Comparison of ENCODE assay signal across 8 mouse cellular contexts in genomic region chr1:173941924-173942779, GRCm38 (mm10). TPM values are rescaled to one million over a fixed set of nuclear protein-coding genes. Genes with fewer than 3 reads are reported as not detected.
DNase-seq lines count a peak whose midpoint lies in the region; ATAC-seq and TF ChIP-seq lines count a peak whose summit lies in the region.
"Not testable (repeated sequence)": the region's sequence is repeated elsewhere in the genome, so short reads cannot be mapped to it uniquely, and the experiment has no call there.
"Had no signal": no experiment of that assay in that cellular context is flagged by ENCODE, and none has a peak within 500 bp of the region (broad histone marks: within the 10 kb centered on the region; RNA-seq: fewer than 3 reads in every experiment).

Mndal (minus strand) TSS chr1:173942491.
Ifi203 (minus strand) TSS chr1:173942672.

- H3K79me2 ChIP-seq in CH12.LX (replicated peaks; ENCODE audit: control insufficient read depth, extremely low read depth, insufficient read depth, poor library complexity, severe bottlenecking) = not testable (repeated sequence)

- peak within 1 kb of the TSS; percentile 34 to 67 (median 55) for H3K4me3 ChIP-seq in CH12.LX (replicated peaks in 1 of 3; ENCODE audit: low read depth in 2 of 3, low read length in 2 of 3, poor library complexity in 1 of 3)
- H3K4me3 ChIP-seq in heart, embryonic 16.5 days (ENCODE audit: low read length) = not testable (repeated sequence)

- not testable (repeated sequence) for TF ChIP-seq EP300 in CH12.LX (IDR thresholded peaks at IDR 0.05; ENCODE audit: low read length)

- H3K9me3 ChIP-seq in CH12.LX (replicated peaks; ENCODE audit: low read length); heart, embryonic 16.5 days (replicated peaks; ENCODE audit: control insufficient read depth, low read length): not testable (repeated sequence)

- in situ Hi-C loops in CH12.LX (cut with MboI; ENCODE audit: low pct_ligation_motif_present, low pct_unique_long_range_greater_than_20kb, low sequenced_read_pairs) = not testable (repeated sequence)

- H3K4me1 ChIP-seq in CH12.LX (ENCODE audit: control insufficient read depth in 1 of 2, insufficient read depth in 2 of 2); heart, embryonic 16.5 days (ENCODE audit: control insufficient read depth, insufficient read depth, low read length): not testable (repeated sequence)

- peak within 1 kb of the TSS; percentile 69 for H3K9ac ChIP-seq in CH12.LX (ENCODE audit: insufficient read depth, low read depth)
- not testable (repeated sequence) for H3K9ac ChIP-seq in heart, embryonic 16.5 days (ENCODE audit: low read length)

- WGBS in heart, embryonic 16.5 days = 45% methylated on average over 3 of the region's 3 CpGs

- H3K36me3 ChIP-seq in CH12.LX (replicated peaks in 1 of 2; ENCODE audit: control insufficient read depth in 1 of 2, insufficient read depth in 1 of 2, low read length in 1 of 2); heart, embryonic 16.5 days (ENCODE audit: control insufficient read depth, insufficient read depth): not testable (repeated sequence)

- peak within 1 kb of the TSS; percentile 31; the same call in 1 of the 2 replicates for H3K27ac ChIP-seq in CH12.LX (ENCODE audit: insufficient read depth, low read depth)
- H3K27ac ChIP-seq in heart, embryonic 16.5 days (ENCODE audit: low read length) = not testable (repeated sequence)

- dilution Hi-C loops in CH12.LX (cut with MboI; ENCODE audit: extremely low pct_ligation_motif_present, extremely low pct_unique_long_range_greater_than_20kb, low sequenced_read_pairs) = not testable (repeated sequence)

- peak within 1 kb of the TSS; percentile 92 for H3K4me2 ChIP-seq in CH12.LX (ENCODE audit: insufficient read depth, low read depth, poor library complexity, severe bottlenecking)
- not testable (repeated sequence) for H3K4me2 ChIP-seq in heart, embryonic 16.5 days (ENCODE audit: low read depth, low read length)

- TF ChIP-seq RAD21 in CH12.LX (IDR thresholded peaks at IDR 0.05; ENCODE audit: low read depth, low read length) = not testable (repeated sequence)

- H3K27me3 ChIP-seq in CH12.LX (replicated peaks); heart, embryonic 16.5 days (ENCODE audit: control insufficient read depth, insufficient read depth, low read length): not testable (repeated sequence)

- not testable (repeated sequence) for TF ChIP-seq CTCF in CH12.LX (conservative IDR thresholded peaks at IDR 0.05 in 1 of 2, IDR thresholded peaks at IDR 0.05 in 1 of 2; ENCODE audit: low read depth in 2 of 2, low read length in 2 of 2)

- not testable (repeated sequence) for ATAC-seq in erythroblast, adult 5-6 weeks (replicated peaks; ENCODE audit: low FRiP score, poor library complexity, severe bottlenecking)
- 0 out of 2 replicates have a peak, but pooled peaks have one; percentile 49 for ATAC-seq in heart, embryonic 16.5 days (replicated peaks; ENCODE audit: extremely low read depth, insufficient read depth, low FRiP score)
- ATAC-seq in megakaryocyte progenitor cell, adult 5-6 weeks (replicated peaks; ENCODE audit: poor library complexity) = peak; percentile 56

- not testable (repeated sequence) for TF ChIP-seq POLR2A in CH12.LX (IDR thresholded peaks at IDR 0.05; ENCODE audit: low read depth, low read length)

- DNase-seq in CH12.LX (ENCODE audit: extremely low read depth) = peak; percentile 30
- DNase-seq in adrenal gland, postnatal 25 days = not testable (repeated sequence)
- DNase-seq in kidney, adult 9 months = peak; percentile 8
- peak; percentile 11 to 33 for DNase-seq in spleen, postnatal 36 days (ENCODE audit: low spot score in 2 of 2)

RNA-seq across cellular contexts. Expression of gene Mndal, which starts in this region (rescaled TPM):
- total RNA-seq in CH12.LX (2012; rRNA removed) = 56.8 and 57.9 TPM in 2 replicates
- total RNA-seq in CH12.LX (2014; rRNA removed) = 107 and 153 TPM in 2 replicates
- 175 and 183 TPM in 2 replicates for polyA plus RNA-seq in CH12.LX (2012; ENCODE audit: insufficient read length, low read depth)
- 17.0 and 19.2 TPM in 2 replicates for total RNA-seq in adrenal gland, postnatal 25 days (2021)
- total RNA-seq in erythroblast, adult 5-6 weeks (2015; ENCODE audit: low replicate concordance) = 35.4 and 38.7 TPM in 2 replicates
- total RNA-seq in erythroblast, adult 5-6 weeks (2017; ENCODE audit: low replicate concordance) = 15.5 and 18.5 TPM in 2 replicates
- 4.7 and 12.2 TPM in 2 replicates for polyA plus RNA-seq in heart, embryonic 16.5 days (2015; fragmentation: Nextera tagmentation; extraction: Ambion mirVana)
- total RNA-seq in megakaryocyte progenitor cell, adult 5-6 weeks (2015) = 112 and 113 TPM in 2 replicates
- 70.3 and 92.9 TPM in 2 replicates for total RNA-seq in megakaryocyte progenitor cell, adult 5-6 weeks (2017)

RNA-seq across cellular contexts. Expression of gene Ifi203, which starts in this region (rescaled TPM):
- total RNA-seq in CH12.LX (2012; rRNA removed) (13.3 and 14.2 TPM in 2 replicates), CH12.LX (2014; rRNA removed) (27.5 and 35.8 TPM in 2 replicates)
- 33.0 and 36.5 TPM in 2 replicates for polyA plus RNA-seq in CH12.LX (2012; ENCODE audit: insufficient read length, low read depth)
- 11.9 and 15.6 TPM in 2 replicates for total RNA-seq in adrenal gland, postnatal 25 days (2021)
- 23.4 and 29.9 TPM in 2 replicates for total RNA-seq in erythroblast, adult 5-6 weeks (2015; ENCODE audit: low replicate concordance)
- total RNA-seq in erythroblast, adult 5-6 weeks (2017; ENCODE audit: low replicate concordance) = 6.6 and 13.8 TPM in 2 replicates
- 2.2 and 4.0 TPM in 2 replicates for polyA plus RNA-seq in heart, embryonic 16.5 days (2015; fragmentation: Nextera tagmentation; extraction: Ambion mirVana)
- total RNA-seq in megakaryocyte progenitor cell, adult 5-6 weeks (2015) = 59.5 and 87.9 TPM in 2 replicates
- 29.0 and 43.0 TPM in 2 replicates for total RNA-seq in megakaryocyte progenitor cell, adult 5-6 weeks (2017)
- polyA plus RNA-seq: forebrain, embryonic 11.5 days had no signal

Comparison
In these comparisons a context has a peak if more than half of its experiments do, and no peak if none do; other contexts are left out.
1. RNA of gene Mndal (polyA plus RNA-seq): 175 to 183 TPM in CH12.LX; 4.7 to 12.2 TPM in heart, embryonic 16.5 days; every median in the first group is over 10 times any median in the second.